Mouse (Mus musculus) gastrocnemius, postnatal 14 days (tissue): ENCODE results near the gene Tedc2. TPM values are rescaled to one million over a fixed set of nuclear protein-coding genes. Genes with fewer than 3 reads are reported as not detected.

Source experiments
- DNase-seq: peaks from one replicate; pipeline ENCODE4 v3.0.0; 2021; ENCODE audit warnings: mixed read lengths
- intact Hi-C: fragments of 180-260 bp; cut with DNase I; formaldehyde crosslinking; loops from one replicate; pipeline ENCODE4 v1.15.1; 2025; ENCODE audit warnings: low total_unique reads
- total RNA-seq, 2 experiments: library from RNA; stranded (reverse); gene quantifications; 2 replicates each; pipeline ENCODE4 v1.2.3; 2021

Gene Tedc2
- total RNA-seq, 2 experiments from 2014 or later = 1.9 to 2.3 TPM

- intact Hi-C loops = no loop called here
Observed at GRCm38 (mm10) chr17:24216836-24217235, 3.8 kb downstream of the Tedc2 start.

GRCm38 (mm10) chr17:24213186-24213585 lies 7.5 kb downstream of the Tedc2 start:
- DNase-seq = no peak
- intact Hi-C loops = no loop called here

More at GRCm38 (mm10) chr17:24216836-24217235, 3.8 kb downstream of the Tedc2 start:
- DNase-seq = no peak

GRCm38 (mm10) chr17:24212441-24213018 lies 8.1 kb downstream of the Tedc2 start:
- intact Hi-C loops = no loop called here

DNA sequence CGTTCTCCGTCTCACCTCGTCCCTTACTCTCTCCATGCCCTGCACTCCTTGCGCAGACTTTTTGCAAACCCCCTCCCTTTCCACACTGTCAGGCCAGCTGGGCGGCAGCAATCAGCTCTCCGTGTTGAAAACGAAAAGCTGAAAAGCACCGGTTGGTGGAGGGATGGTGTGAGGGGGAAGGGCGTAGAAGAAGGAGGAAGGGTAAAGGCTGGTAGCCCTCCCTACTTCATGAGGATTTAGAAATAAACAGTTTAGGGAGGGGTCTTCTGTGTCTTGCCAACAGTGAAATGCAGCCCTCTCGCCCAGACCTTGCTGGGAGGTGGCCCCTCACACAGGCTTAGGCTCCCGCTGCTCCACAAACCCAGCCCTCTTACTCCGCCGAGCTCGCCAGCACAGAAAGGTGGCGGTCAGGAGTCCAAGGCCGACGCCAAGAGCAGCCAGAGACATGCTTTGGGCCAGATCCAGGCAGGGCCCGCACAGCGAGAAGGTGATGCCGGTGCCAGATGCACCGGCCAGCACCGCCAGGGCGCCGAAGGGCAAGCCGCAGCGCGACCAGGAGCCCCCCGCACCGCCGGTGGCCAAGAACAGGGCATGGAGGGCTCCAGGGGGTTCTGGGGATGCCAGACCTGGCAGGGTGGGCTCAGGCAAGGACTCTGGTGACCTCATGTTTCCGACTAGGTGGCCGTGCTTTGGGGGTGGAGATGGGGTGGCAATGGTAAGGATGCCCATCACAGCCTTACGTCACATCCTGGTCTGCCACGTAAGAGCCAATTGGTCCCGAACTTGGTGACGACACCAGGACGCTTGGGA lies 8.8 kb downstream of the Tedc2 start:
- DNase-seq = peak; percentile 46
- intact Hi-C loops = no loop called here

More at GRCm38 (mm10) chr17:24212441-24213018, 8.1 kb downstream of the Tedc2 start:
- no peak for DNase-seq

- intact Hi-C loops = no loop called here
- DNase-seq = no peak
Observed at GRCm38 (mm10) chr17:24210591-24210990, 10.1 kb downstream of the Tedc2 start.

DNA sequence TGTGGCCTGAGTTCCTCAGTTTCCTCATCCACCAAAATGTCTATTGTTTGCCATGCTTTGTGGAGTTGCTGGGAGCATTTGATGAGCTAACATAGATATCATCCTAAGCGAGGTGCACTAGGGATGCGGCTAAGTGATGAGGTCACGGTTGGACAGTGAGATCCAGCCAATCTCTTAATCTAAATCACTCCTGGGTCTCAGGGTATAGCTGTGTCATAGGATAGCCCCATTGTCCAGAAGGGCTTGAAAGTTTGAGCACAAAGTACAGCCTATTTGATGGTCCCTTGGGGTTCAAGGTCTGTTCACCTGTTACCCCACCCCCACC lies 10.8 kb downstream of the Tedc2 start:
- DNase-seq = no peak
- intact Hi-C loops = no loop called here

DNA sequence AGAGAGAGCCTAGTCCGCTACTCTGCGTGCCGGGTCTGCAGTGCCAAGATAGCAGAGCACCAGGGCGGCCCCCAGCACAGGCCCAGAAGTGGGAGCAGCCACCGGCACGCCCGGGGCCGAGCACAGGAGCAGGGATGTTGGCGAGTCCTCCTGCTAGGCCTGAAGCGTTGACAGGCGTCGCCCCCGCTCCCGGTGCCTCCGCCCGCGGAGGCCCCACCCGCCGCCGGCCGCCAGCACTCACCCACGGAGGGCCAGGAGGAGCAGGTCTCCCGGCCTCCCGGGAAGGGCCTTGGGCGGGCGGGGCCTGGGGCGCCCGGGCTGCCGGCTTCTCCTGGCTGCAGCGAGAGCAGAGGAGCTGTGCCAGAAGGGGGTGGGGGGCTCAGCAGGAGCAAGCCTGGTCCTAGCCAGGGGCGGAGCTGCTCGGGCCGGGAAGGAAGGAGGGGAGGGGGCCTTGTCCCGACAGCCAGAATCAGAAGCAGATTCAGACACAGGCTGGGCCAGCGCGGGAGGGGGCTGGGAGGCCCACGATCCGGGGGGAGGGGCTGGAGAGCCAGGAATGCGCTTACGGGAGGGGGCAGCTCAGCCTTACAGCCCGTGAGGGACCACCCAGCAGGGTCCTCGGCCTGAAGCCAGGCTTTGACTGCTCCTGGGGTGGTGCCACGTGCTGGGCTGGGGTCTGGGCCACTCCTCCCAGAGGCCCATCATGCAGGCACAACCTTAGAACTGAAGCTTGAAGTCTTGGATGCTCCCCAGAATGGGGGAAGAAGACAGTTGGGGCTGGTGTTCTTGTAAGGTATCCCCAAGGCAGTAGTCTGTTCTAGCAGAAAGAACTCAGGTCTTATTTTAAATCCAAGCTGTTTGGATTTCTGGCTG lies 11.4 kb downstream of the Tedc2 start, which contains the start of gene Ntn3:
TSS of gene Ntn3 (minus strand) at position 489 of the 873 bp plus-strand sequence.
- intact Hi-C loops = no loop called here
- peak; percentile 49 for DNase-seq

- intact Hi-C loops = no loop called here
- peak; percentile 28 for DNase-seq
Observed at GRCm38 (mm10) chr17:24208641-24209042, 12.0 kb downstream of the Tedc2 start.

GRCm38 (mm10) chr17:24207768-24208640 lies 12.6 kb downstream of the Tedc2 start:
- no peak for DNase-seq

DNA sequence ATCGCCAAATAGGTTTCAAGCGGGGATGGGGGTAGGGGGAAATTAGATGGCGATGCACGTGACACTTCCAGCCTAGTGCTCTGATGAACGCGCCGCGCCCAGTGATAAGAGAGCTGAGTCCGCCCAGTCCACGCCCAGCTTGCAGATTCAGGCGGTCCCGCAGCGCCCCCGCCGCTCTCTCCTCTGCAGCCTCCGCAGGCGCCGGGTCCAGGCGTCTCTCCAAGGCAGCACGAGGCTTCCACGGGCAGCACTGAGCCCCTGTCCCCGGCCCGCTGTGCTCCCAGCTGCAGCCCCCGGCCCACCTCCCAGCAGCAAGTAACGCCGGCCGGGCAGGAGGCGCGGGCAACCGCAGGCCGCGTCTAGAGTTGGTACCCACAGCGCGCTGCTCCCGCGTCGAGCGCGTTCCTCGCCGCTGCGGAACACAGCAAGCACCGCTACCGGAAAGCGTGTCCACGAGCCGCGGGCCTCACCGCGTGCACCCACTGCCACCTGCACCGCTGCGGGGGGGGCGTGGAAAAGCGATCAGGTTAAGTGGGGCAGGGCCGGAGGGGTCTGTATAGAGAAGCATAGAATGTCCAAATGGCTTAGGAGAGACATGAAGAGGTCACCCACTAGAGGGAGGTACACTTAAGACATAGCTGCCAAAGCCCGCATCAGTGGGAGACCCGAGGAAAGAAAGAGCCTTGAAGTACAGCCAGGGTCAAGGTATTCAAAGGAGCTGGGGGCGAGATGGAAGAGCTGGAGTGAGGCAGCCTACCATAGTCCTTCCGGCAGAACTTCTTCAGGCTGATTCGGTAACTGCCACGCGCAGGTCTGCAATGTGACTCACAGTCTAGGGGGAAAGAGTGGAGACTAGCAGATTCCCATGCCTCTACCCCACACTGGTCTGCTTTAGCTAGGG lies 13.9 kb downstream of the Tedc2 start:
- DNase-seq = peak; percentile 55
- intact Hi-C loops = no loop called here

More at GRCm38 (mm10) chr17:24207768-24208640, 12.6 kb downstream of the Tedc2 start:
- intact Hi-C loops = no loop called here

DNA sequence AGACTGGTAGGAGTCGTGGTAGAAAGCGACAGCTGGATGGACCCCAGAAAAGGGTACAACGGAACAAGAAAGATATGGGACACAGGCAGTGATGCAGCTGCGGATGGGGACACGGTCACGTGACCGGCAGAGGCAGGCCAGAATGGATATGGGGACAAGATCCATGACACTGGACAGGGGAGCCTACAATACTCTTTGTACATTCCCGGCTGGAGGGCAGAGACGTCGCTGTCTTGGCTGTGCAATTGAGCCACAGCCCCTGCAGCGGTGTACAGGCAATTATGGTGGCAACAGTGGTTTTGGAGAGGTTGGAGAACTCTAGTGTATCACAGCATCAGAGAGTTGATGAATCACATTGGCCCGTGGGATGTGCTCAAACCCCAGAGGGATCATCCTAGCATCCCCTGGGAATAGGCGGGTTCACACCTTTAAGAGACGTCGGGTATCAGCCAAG lies 14.7 kb downstream of the Tedc2 start:
- intact Hi-C loops = no loop called here
- peak; percentile 56 for DNase-seq

DNA sequence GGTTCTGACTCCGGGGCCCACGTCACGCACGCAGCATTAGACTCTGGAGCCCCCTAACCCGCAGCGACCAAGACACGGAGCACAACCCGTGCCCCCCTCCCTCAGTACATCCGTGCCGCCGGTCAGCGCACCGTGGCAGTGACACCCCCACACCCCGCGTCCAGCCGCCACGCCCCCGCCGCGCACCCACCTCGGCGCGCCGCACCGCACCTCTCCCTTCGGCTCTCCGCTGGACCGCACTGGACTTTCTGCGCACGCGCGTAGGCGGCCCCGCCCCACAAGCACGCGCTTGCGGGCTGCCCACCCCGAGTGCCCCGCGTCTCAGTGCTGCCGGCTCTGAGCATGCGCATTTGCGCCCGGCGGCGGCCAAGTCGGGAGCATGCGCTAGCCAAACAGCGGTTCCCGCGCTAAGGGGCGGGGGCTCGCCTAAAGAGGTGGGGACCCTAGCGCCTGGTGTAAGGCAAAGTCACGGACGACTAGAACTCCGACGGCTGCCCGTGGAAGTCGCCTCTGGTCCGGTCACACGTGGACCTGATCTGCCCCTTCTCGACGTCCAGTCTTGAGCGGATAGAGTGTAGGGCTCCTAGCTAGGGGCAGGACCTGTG lies 15.3 kb downstream of the Tedc2 start, which contains the start of gene Tbc1d24:
TSS of gene Tbc1d24 (minus strand) at position 279 of the 605 bp plus-strand sequence.
- intact Hi-C loops = no loop called here
- peak; percentile 92 for DNase-seq

GRCm38 (mm10) chr17:24204846-24205245 lies 15.8 kb downstream of the Tedc2 start:
- DNase-seq = no peak
- intact Hi-C loops = no loop called here

GRCm38 (mm10) chr17:24203611-24204534 lies 16.8 kb downstream of the Tedc2 start:
- intact Hi-C loops = no loop called here
- no peak for DNase-seq

DNA sequence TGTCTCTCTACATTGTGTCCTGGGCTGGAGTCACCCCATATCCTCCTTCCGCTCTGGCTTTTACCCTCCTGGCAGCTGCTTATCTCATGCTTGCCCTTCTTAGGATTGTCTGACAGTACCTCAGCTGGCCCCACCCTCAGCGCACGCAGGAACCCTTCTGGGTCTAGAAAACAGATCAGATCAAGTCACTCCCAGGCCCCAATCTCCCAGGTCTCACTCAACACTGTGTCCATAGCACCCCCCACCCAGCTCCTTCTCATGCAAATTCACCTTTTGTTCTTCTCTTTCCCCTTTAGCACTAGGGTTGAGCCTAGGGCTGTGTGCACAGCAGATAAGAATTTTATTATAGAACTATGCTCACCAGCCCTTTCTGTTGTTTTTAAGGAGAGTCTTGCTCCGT lies 17.6 kb downstream of the Tedc2 start:
- intact Hi-C loops = no loop called here
- DNase-seq = no peak

DNA sequence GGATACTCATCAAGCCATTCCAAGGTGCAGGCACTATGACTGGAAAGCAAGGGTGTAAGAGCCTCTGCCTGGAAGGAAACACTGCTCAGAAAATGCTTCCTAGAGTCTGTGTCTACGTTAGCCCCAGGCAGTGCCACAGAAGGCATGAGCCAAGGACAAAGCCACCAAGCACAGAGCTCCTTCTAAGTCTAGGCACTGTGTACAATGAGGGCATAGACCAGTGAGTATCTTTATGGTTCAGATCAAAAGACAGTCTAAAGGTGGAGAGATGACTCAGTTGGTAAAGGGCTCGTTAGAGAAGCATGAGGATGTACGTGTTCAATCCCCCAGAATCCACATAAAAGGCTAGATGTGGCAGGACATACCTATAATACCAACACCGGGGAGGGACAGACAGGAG lies 19.6 kb downstream of the Tedc2 start:
- no peak for DNase-seq
- intact Hi-C loops = no loop called here

- intact Hi-C loops = no loop called here
- DNase-seq = no peak
Observed at GRCm38 (mm10) chr17:24199741-24200140, 20.9 kb downstream of the Tedc2 start.
